Mouse (Mus musculus): ENCODE data around the gene Slc22a23.

DNA sequence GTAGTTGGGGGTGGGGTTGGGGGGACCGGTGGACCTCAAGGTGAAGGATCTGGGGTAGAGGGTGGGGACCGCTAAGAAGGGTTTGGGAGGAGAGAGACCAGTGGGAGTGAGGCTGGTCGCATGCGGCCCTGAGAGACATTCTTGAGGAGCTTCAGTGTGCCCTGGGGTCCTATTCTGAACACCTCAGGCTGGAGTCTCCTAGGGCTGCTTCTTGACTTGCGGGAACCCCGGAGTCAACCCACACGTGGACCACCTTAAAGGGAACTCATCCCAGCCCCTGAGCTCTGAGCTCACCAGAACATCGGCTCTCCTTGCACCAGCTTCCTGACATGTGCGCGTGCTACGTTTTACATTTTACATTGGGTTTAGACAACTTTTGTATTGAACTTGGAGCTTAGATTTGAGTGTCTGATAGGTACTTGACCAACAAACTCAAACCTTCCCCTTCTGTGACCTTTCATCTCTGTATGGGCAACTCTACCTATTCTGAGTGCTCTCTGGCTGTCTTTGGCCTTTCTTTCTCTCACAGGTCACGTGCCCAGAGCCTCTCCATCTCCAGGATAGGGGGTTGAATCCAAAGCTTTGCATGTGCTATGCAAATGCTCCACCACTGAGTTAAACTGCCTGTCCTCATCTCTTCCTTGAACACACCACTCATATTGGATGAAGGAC, 181.5 kb downstream of the Slc22a23 start:
- no peak for TF ChIP-seq CTCF (IDR thresholded peaks at IDR 0.05)
- TF ChIP-seq POLR2A (IDR thresholded peaks at IDR 0.05; ENCODE audit: insufficient read depth, low read depth, low read length), result no peak
